Mouse (Mus musculus): ENCODE measurements around the gene Adgre5. TPM values are rescaled to one million over a fixed set of nuclear protein-coding genes. Genes with fewer than 3 reads are reported as not detected.

The Adgre5 gene
- total and polyA plus RNA-seq, 2 experiments from 2014 or later, result 9.2 to 9.9 TPM

DNA sequence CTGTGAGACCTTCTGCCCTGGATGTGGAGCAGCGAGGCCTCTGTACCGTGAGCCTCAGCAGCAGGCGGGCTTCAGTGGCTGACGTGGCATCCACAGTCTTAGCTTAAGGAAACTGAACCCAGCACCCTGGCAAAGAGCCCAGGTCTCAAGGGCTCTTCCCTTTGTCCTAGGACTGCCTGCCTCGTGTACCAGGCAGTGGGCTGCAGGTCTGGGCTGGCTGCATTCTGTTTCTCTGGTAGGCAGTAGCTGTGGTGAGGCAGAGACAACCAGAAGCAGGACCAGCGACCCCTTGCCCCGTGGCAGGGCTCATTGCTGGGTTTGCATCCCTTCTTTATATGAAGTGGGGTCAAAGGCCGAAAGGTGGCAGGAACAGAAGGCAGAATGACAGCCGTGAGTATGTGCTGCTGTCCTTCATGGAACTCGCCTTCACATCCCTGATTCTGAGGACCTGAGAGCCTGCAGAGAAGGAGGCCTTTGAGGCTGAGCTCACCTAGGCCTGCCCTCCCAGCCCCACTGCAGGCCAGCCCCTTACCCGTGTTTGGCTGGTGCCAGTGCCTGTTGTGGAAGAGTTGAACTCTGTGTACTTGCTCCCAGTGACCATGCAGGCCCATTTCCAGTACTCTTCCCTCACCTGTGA, 17.6 kb downstream of the Adgre5 start:
- Histone ChIP-seq H3K4me2 (ENCODE audit: low read depth) (no peak overlapping the region), H3K4me1 (ENCODE audit: insufficient read depth) (no peaks in the 10 kb centered on the region), H3K27me3 (ENCODE audit: insufficient read depth, low read length) (no peaks in the 10 kb centered on the region), H3K4me3 (ENCODE audit: low read depth, low read length) (no peak overlapping the region), H3K9me3 (ENCODE audit: low read length) (no peaks in the 10 kb centered on the region), H3K9ac (no peak overlapping the region), H3K36me3 (ENCODE audit: insufficient read depth) (peaks cover 74% of the 10 kb centered on the region), H3K27ac (ENCODE audit: low read depth, low read length) (no peak overlapping the region)
- TF ChIP-seq CTCF (IDR thresholded peaks at IDR 0.05; ENCODE audit: low read depth), result no peak
- ATAC-seq (no peak), DNase-seq (no peak)
- 75% methylated on average over 11 of the region's 11 CpGs for WGBS

DNA sequence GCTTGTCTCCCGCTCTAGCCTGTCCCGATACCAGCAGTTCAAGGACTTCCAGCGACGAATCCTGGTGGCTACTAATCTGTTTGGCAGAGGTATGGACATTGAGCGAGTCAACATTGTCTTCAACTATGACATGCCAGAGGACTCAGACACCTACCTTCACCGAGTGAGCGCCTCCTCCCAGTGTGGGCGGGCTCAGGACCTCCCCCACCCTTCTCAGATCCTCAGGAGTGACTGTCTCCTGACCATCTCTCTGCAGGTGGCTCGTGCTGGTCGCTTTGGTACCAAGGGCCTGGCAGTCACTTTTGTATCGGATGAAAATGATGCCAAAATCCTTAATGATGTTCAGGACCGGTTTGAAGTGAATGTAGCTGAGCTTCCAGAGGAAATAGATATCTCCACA, 18.5 kb downstream of the Adgre5 start:
- Histone ChIP-seq H3K36me3 (ENCODE audit: insufficient read depth) (peaks cover 74% of the 10 kb centered on the region), H3K9me3 (ENCODE audit: low read length) (no peaks in the 10 kb centered on the region), H3K4me2 (ENCODE audit: low read depth) (no peak overlapping the region), H3K9ac (no peak overlapping the region), H3K27me3 (ENCODE audit: insufficient read depth, low read length) (no peaks in the 10 kb centered on the region), H3K27ac (ENCODE audit: low read depth, low read length) (no peak overlapping the region), H3K4me1 (ENCODE audit: insufficient read depth) (no peaks in the 10 kb centered on the region), H3K4me3 (ENCODE audit: low read depth, low read length) (no peak overlapping the region)
- 84% methylated on average over 12 of the region's 12 CpGs for WGBS
- TF ChIP-seq CTCF (IDR thresholded peaks at IDR 0.05; ENCODE audit: low read depth), result no peak
- no peak for DNase-seq
- ATAC-seq, result no peak

GRCm38 (mm10) chr8:83721405-83722025, 19.6 kb downstream of the Adgre5 start:
- H3K4me1 ChIP-seq (ENCODE audit: insufficient read depth), result peaks cover 4% of the 10 kb centered on the region; the same call in 1 of the 2 replicates
- no peak for ATAC-seq
- H3K4me3 ChIP-seq (ENCODE audit: low read depth, low read length), result no peak overlapping the region

DNA sequence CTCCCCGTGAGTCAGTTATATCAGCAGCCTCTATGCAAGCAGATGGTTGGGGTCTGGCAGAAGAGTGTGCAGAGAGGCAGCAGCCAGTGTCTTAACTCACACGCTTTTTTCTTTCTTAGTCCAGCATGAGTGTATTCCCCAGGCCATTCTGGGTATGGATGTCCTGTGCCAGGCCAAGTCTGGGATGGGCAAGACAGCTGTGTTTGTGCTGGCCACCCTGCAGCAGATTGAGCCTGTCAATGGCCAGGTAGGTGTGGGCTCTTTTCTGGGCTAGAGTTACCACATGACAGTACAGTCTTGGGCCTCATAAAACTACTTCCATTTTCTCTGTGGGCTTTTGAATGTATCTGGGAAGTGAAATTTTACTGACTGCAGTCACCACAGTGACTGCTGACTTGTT, 21.4 kb downstream of the Adgre5 start:
- no peak overlapping the region for H3K27ac ChIP-seq (ENCODE audit: low read depth, low read length)
- no peak overlapping the region for H3K4me2 ChIP-seq (ENCODE audit: low read depth)
- ATAC-seq, result no peak
- TF ChIP-seq CTCF (IDR thresholded peaks at IDR 0.05; ENCODE audit: low read depth), result no peak
- no peak for DNase-seq
- H3K9me3 ChIP-seq (ENCODE audit: low read length), result no peaks in the 10 kb centered on the region
- no peak overlapping the region for H3K9ac ChIP-seq
- WGBS, result 86% methylated on average over 2 of the region's 2 CpGs
- no peaks in the 10 kb centered on the region for H3K27me3 ChIP-seq (ENCODE audit: insufficient read depth, low read length)
- H3K4me3 ChIP-seq (ENCODE audit: low read depth, low read length), result no peak overlapping the region
- peaks cover 60% of the 10 kb centered on the region for H3K36me3 ChIP-seq (ENCODE audit: insufficient read depth)
- H3K4me1 ChIP-seq (ENCODE audit: insufficient read depth), result peaks cover 12% of the 10 kb centered on the region

More at GRCm38 (mm10) chr8:83721405-83722025, 19.6 kb downstream of the Adgre5 start:
- Histone ChIP-seq H3K27ac (ENCODE audit: low read depth, low read length) (no peak overlapping the region), H3K9me3 (ENCODE audit: low read length) (no peaks in the 10 kb centered on the region), H3K9ac (no peak overlapping the region), H3K27me3 (ENCODE audit: insufficient read depth, low read length) (no peaks in the 10 kb centered on the region), H3K36me3 (ENCODE audit: insufficient read depth) (peaks cover 74% of the 10 kb centered on the region), H3K4me2 (ENCODE audit: low read depth) (no peak overlapping the region)
- WGBS, result 88% methylated on average over 25 of the region's 25 CpGs
- no peak for DNase-seq
- TF ChIP-seq CTCF (IDR thresholded peaks at IDR 0.05; ENCODE audit: low read depth), result no peak

DNA sequence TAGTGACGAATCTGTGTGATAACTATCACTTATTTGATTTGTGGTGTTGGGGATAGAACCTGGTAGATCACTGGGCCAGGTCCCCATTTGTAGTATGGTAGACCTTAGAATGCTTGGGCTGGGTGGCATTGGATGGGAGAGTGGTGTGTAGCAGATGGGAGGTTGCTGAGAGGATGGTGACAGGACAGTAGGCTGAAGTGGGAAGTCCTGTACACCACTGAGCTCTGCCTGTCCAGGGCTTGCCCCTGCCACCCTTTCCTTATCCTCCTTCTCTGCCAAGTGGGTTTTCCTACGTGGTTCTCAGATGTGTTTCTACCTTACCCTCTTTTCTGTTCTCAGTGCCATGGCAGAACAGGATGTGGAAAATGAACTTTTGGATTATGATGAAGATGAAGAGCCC, 22.1 kb downstream of the Adgre5 start:
- H3K9ac ChIP-seq, result no peak overlapping the region
- peaks cover 12% of the 10 kb centered on the region for H3K4me1 ChIP-seq (ENCODE audit: insufficient read depth)
- no peak for TF ChIP-seq CTCF (IDR thresholded peaks at IDR 0.05; ENCODE audit: low read depth)
- H3K27ac ChIP-seq (ENCODE audit: low read depth, low read length), result no peak overlapping the region
- H3K9me3 ChIP-seq (ENCODE audit: low read length), result no peaks in the 10 kb centered on the region
- no peak overlapping the region for H3K4me3 ChIP-seq (ENCODE audit: low read depth, low read length)
- ATAC-seq, result no peak
- DNase-seq, result no peak
- WGBS, result 88% methylated on average over 2 of the region's 2 CpGs
- H3K27me3 ChIP-seq (ENCODE audit: insufficient read depth, low read length), result no peaks in the 10 kb centered on the region
- peaks cover 54% of the 10 kb centered on the region for H3K36me3 ChIP-seq (ENCODE audit: insufficient read depth)
- H3K4me2 ChIP-seq (ENCODE audit: low read depth), result no peak overlapping the region

DNA sequence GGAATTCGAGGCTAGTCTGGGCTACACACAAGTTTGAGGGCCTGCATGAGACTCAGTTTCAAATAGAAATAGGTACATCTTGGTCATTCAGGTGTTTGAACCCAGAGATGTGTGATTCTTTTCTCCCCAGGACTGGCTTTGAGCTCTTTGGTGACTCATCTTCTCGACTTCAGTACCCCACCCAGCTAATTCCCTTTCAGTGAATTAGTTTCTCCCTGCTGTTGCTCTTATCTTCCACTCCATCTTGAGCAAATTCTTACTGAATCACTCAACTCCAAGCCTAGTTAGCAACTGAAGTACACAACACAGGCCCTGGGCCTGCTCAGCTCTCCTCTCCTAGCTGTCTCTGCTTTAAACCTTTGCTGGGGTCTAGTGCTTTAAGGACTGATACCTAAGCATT, 24.6 kb downstream of the Adgre5 start:
- H3K4me1 ChIP-seq (ENCODE audit: insufficient read depth), result peaks cover 12% of the 10 kb centered on the region
- no peak overlapping the region for H3K9ac ChIP-seq
- ATAC-seq, result no peak
- peak overlapping the region; percentile 93; the same call in 1 of the 2 replicates for H3K4me3 ChIP-seq (ENCODE audit: low read depth, low read length)
- peak overlapping the region; percentile 85 for H3K4me2 ChIP-seq (ENCODE audit: low read depth)
- DNase-seq, result no peak
- 78% methylated on average over 2 of the region's 2 CpGs for WGBS
- no peaks in the 10 kb centered on the region for H3K27me3 ChIP-seq (ENCODE audit: insufficient read depth, low read length)
- TF ChIP-seq CTCF (IDR thresholded peaks at IDR 0.05; ENCODE audit: low read depth), result no peak
- H3K36me3 ChIP-seq (ENCODE audit: insufficient read depth), result peaks cover 29% of the 10 kb centered on the region
- no peaks in the 10 kb centered on the region for H3K9me3 ChIP-seq (ENCODE audit: low read length)
- H3K27ac ChIP-seq (ENCODE audit: low read depth, low read length), result no peak overlapping the region

DNA sequence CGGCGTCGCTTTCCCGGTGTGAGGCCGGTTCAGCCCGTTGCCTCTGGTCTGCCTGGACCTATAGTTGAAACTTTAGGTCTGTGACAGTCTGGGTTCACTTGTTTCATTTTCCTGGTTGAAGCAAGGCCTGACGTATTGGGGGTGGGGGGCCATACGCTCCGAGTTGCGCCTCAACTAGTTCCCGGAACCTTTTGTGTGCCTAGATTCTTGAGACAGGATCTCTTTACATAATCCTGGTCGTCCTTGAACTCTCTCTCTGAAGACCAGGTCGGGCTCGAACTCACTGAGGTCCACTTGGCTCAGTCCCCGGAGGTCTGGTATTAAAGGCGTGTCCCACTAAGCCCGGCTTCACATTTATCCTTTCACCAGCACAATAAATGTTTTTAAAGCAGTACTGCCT, 25.4 kb downstream of the Adgre5 start:
- peak overlapping the region; percentile 93 for H3K4me3 ChIP-seq (ENCODE audit: low read depth, low read length)
- WGBS, result under 1% methylated on average over 17 of the region's 17 CpGs
- DNase-seq, result no peak
- peaks cover 12% of the 10 kb centered on the region for H3K4me1 ChIP-seq (ENCODE audit: insufficient read depth)
- H3K4me2 ChIP-seq (ENCODE audit: low read depth), result peak overlapping the region; percentile 85
- no peak for TF ChIP-seq CTCF (IDR thresholded peaks at IDR 0.05; ENCODE audit: low read depth)
- H3K27me3 ChIP-seq (ENCODE audit: insufficient read depth, low read length), result no peaks in the 10 kb centered on the region
- H3K27ac ChIP-seq (ENCODE audit: low read depth, low read length), result peak overlapping the region; percentile 95
- H3K36me3 ChIP-seq (ENCODE audit: insufficient read depth), result peaks cover 21% of the 10 kb centered on the region
- no peak for ATAC-seq
- H3K9ac ChIP-seq, result peak overlapping the region; percentile 81
- no peaks in the 10 kb centered on the region for H3K9me3 ChIP-seq (ENCODE audit: low read length)

All from forebrain, postnatal 0 days (tissue).